In the genomic region with DNA sequence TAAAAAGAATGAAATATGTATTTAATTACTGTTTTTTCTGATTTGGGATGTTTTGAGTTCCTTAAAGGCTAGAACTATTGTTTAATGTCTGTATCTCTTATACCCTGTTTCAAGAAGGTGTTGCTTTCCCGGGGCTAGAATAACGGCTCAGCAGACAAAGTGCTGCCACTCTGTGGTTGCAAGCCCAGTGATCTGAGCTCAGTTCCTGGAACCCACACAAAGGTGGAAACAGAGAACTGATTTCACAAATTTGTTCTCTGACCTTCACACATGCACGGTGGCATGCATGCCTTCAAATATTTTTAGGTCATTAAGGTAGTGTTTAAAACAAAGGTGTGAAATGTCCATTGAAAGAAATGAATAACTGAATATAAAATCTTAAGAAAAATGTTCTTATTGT, we compare ENCODE assay signal across 27 mouse cellular contexts. TPM values are rescaled to one million over a fixed set of nuclear protein-coding genes. Genes with fewer than 3 reads are reported as not detected.
DNase-seq lines count a peak whose midpoint lies in the region; ATAC-seq and TF ChIP-seq lines count a peak whose summit lies in the region.
"Had no signal": no experiment of that assay in that cellular context is flagged by ENCODE, and none has a peak within 500 bp of the region (broad histone marks: within the 10 kb centered on the region; RNA-seq: fewer than 3 reads in every experiment).

No protein-coding gene starts in this region.

- H3K4me2 ChIP-seq in hindbrain, embryonic 14.5 days (replicated peaks) = no peak overlapping the region
- H3K4me2 ChIP-seq: embryonic facial prominence, embryonic 12.5 days; kidney, embryonic 15.5 days; liver, embryonic 13.5 days; lung, embryonic 14.5 days; midbrain, embryonic 15.5 days; neural tube, embryonic 13.5 days; stomach, embryonic 15.5 days had no signal

- WGBS in cerebellum, adult 2 months = 31% methylated on average over 3 of the region's 3 CpGs
- WGBS in kidney, adult 2 months = 29% methylated on average over 3 of the region's 3 CpGs
- WGBS in hindbrain, embryonic 14.5 days = 83% methylated on average over 3 of the region's 3 CpGs

- ATAC-seq in hindbrain, embryonic 14.5 days (ENCODE audit: low FRiP score) = no peak
- ATAC-seq: activated CD4-positive, CD25-positive, alpha-beta regulatory T cell, adult 4 months; forebrain, postnatal 0 days; hindbrain, embryonic 16.5 days; intestine, embryonic 16.5 days; midbrain, embryonic 15.5 days had no signal

- peaks cover 4% of the 10 kb centered on the region; the same call in 1 of the 2 replicates for H3K4me1 ChIP-seq in cerebellum, adult 2 months (ENCODE audit: control insufficient read depth, insufficient read depth, low read length)
- peaks cover 42% of the 10 kb centered on the region for H3K4me1 ChIP-seq in kidney, adult 2 months (ENCODE audit: control insufficient read depth, insufficient read depth, low read length)
- H3K4me1 ChIP-seq in hindbrain, embryonic 14.5 days (replicated peaks; ENCODE audit: control insufficient read depth, insufficient read depth, low read length) = peaks cover 9% of the 10 kb centered on the region

- H3K27me3 ChIP-seq in cerebellum, adult 2 months (ENCODE audit: control insufficient read depth, insufficient read depth, low read length) = no peaks in the 10 kb centered on the region
- H3K27me3 ChIP-seq in kidney, adult 2 months (replicated peaks; ENCODE audit: control insufficient read depth, insufficient read depth, low read length) = no peaks in the 10 kb centered on the region
- H3K27me3 ChIP-seq in splenic B cell, adult 2 months (ENCODE audit: control insufficient read depth, insufficient read depth, low read length, poor library complexity, severe bottlenecking) = no peaks in the 10 kb centered on the region
- no peaks in the 10 kb centered on the region for H3K27me3 ChIP-seq in hindbrain, embryonic 14.5 days (ENCODE audit: control insufficient read depth, insufficient read depth, low read length)
- H3K27me3 ChIP-seq: embryonic facial prominence, embryonic 12.5 days; kidney, embryonic 15.5 days; liver, embryonic 13.5 days; midbrain, embryonic 15.5 days; neural tube, embryonic 13.5 days; stomach, embryonic 15.5 days had no signal

- H3K27ac ChIP-seq in cerebellum, adult 2 months (ENCODE audit: insufficient read depth, low read length) = no peak overlapping the region
- H3K27ac ChIP-seq in kidney, adult 2 months (ENCODE audit: insufficient read depth, low read depth, low read length) = no peak overlapping the region
- no peak overlapping the region for H3K27ac ChIP-seq in hindbrain, embryonic 14.5 days
- H3K27ac ChIP-seq: embryonic facial prominence, embryonic 12.5 days; heart, embryonic 10.5 days; kidney, embryonic 15.5 days; liver, embryonic 13.5 days; neural tube, embryonic 13.5 days; stomach, embryonic 15.5 days had no signal

- no peak for TF ChIP-seq POLR2A in cerebellum, adult 2 months (IDR thresholded peaks at IDR 0.05; ENCODE audit: borderline replicate concordance, insufficient read depth, low read length)
- no peak for TF ChIP-seq POLR2A in kidney, adult 2 months (IDR thresholded peaks at IDR 0.05; ENCODE audit: low read depth, low read length)

- no peaks in the 10 kb centered on the region; the same call in 1 of the 2 replicates for H3K36me3 ChIP-seq in kidney, adult 2 months (ENCODE audit: control insufficient read depth, insufficient read depth, low read length)
- H3K36me3 ChIP-seq in splenic B cell, adult 2 months (ENCODE audit: control insufficient read depth, insufficient read depth, low read length, poor library complexity, severe bottlenecking) = no peaks in the 10 kb centered on the region
- H3K36me3 ChIP-seq in hindbrain, embryonic 14.5 days (replicated peaks; ENCODE audit: control insufficient read depth, insufficient read depth) = no peaks in the 10 kb centered on the region

- H3K9ac ChIP-seq in hindbrain, embryonic 14.5 days = no peak overlapping the region
- H3K9ac ChIP-seq: embryonic facial prominence, embryonic 12.5 days; forebrain, postnatal 0 days; kidney, embryonic 15.5 days; liver, embryonic 13.5 days; lung, embryonic 14.5 days; midbrain, embryonic 15.5 days; neural tube, embryonic 13.5 days; stomach, embryonic 15.5 days had no signal

- peak; percentile 24; the same call in 1 of the 2 replicates for TF ChIP-seq CTCF in cerebellum, adult 2 months (IDR thresholded peaks at IDR 0.05; ENCODE audit: borderline replicate concordance, insufficient read depth, low read depth, low read length)
- TF ChIP-seq CTCF in kidney, adult 2 months (conservative IDR thresholded peaks at IDR 0.05; ENCODE audit: insufficient read depth, insufficient read length, low read depth, low read length) = peak; percentile 31; the same call in 1 of the 2 replicates

- no peak for DNase-seq in cerebellum, adult 2 months
- no peak for DNase-seq in cerebellum, adult 8-10 months
- peak; percentile 51 for DNase-seq in kidney, adult 2 months
- no peak for DNase-seq in kidney, postnatal 25 days
- DNase-seq in spleen, postnatal 36 days (ENCODE audit: low spot score in 2 of 2) = peak; percentile 25 to 27
- no peak for DNase-seq in spleen, adult 18-20 months
- DNase-seq in splenic B cell, adult 2 months (ENCODE audit: low read depth, low spot score) = peak; percentile 44
- DNase-seq in hindbrain, embryonic 14.5 days (ENCODE audit: low spot score) = no peak
- DNase-seq: adrenal gland, adult 8-10 months; cerebellum, adult 18-20 months; forebrain, postnatal 0 days; gastrocnemius, postnatal 36 days; liver, embryonic 13.5 days; lung, embryonic 14.5 days; lung, postnatal 4 days; right cerebral cortex, postnatal 25 days; thymus, adult 18-20 months had no signal

- no peak overlapping the region for H3K4me3 ChIP-seq in cerebellum, adult 2 months (replicated peaks; ENCODE audit: insufficient read depth, low read depth, low read length)
- no peak overlapping the region for H3K4me3 ChIP-seq in kidney, adult 2 months (ENCODE audit: insufficient read depth, low read depth, low read length)
- no peak overlapping the region for H3K4me3 ChIP-seq in hindbrain, embryonic 14.5 days (replicated peaks; ENCODE audit: low read length)
- H3K4me3 ChIP-seq: embryonic facial prominence, embryonic 12.5 days; heart, embryonic 10.5 days; kidney, embryonic 15.5 days; liver, embryonic 13.5 days; midbrain, embryonic 15.5 days; myocyte; neural tube, embryonic 13.5 days; stomach, embryonic 15.5 days had no signal

- H3K9me3 ChIP-seq in hindbrain, embryonic 14.5 days (ENCODE audit: control insufficient read depth, low read length) = no peaks in the 10 kb centered on the region
- H3K9me3 ChIP-seq: embryonic facial prominence, embryonic 12.5 days; heart, embryonic 10.5 days; kidney, embryonic 15.5 days; liver, embryonic 13.5 days; midbrain, embryonic 15.5 days; neural tube, embryonic 13.5 days; stomach, embryonic 15.5 days had no signal

RNA-seq across cellular contexts. Expression of gene Trim44, which starts 25.1 kb away (rescaled TPM):
- polyA plus RNA-seq in cerebellum, adult 2 months (2012; rRNA removed) = 105 and 107 TPM in 2 replicates
- polyA plus RNA-seq in kidney, adult 2 months (2012; rRNA removed) = 31.2 and 35.6 TPM in 2 replicates
- 74.2 and 77.7 TPM in 2 replicates for polyA plus RNA-seq in hindbrain, embryonic 14.5 days (2014; fragmentation: Nextera tagmentation; extraction: Ambion mirVana)

Comparison
In these comparisons a context has a peak if more than half of its experiments do, and no peak if none do; other contexts are left out.
1. DNase-seq: peak in kidney, adult 2 months (single experiment), spleen, postnatal 36 days (2 of 2) and splenic B cell, adult 2 months (single experiment); none in cerebellum, adult 2 months (0 of 2), cerebellum, adult 8-10 months (single experiment), kidney, postnatal 25 days (0 of 2), spleen, adult 18-20 months (0 of 2) and hindbrain, embryonic 14.5 days (single experiment).